8 mouse cellular contexts compared by ENCODE assay signal in genomic region chr17:74265156-74265505, GRCm38 (mm10). TPM values are rescaled to one million over a fixed set of nuclear protein-coding genes. Genes with fewer than 3 reads are reported as not detected.
DNase-seq lines count a peak whose midpoint lies in the region; ATAC-seq and TF ChIP-seq lines count a peak whose summit lies in the region.

No protein-coding gene starts in this region.

- no peaks in the 10 kb centered on the region for H3K4me1 ChIP-seq in cerebellum, adult 2 months (ENCODE audit: control insufficient read depth, insufficient read depth, low read length)
- H3K4me1 ChIP-seq in brown adipose tissue, adult 24 weeks (ENCODE audit: control insufficient read depth, insufficient read depth, insufficient read length, low read length), result peaks cover 11% of the 10 kb centered on the region
- peaks cover 23% of the 10 kb centered on the region for H3K4me1 ChIP-seq in heart, embryonic 15.5 days (replicated peaks)
- peaks cover 39% of the 10 kb centered on the region for H3K4me1 ChIP-seq in liver, embryonic 16.5 days (ENCODE audit: control insufficient read depth, low read depth, low read length)

- WGBS in cerebellum, adult 2 months, result 51% methylated on average over 5 of the region's 5 CpGs
- WGBS in heart, embryonic 15.5 days, result 11% methylated on average over 5 of the region's 5 CpGs
- 36% methylated on average over 5 of the region's 5 CpGs for WGBS in liver, embryonic 16.5 days (ENCODE audit: insufficient replicate concordance)

- no peak for DNase-seq in cerebellum, adult 2 months
- no peak for DNase-seq in spleen, adult 18-20 months
- DNase-seq in ovary, postnatal 36 days (ENCODE audit: low spot score), result no peak

- H3K9me3 ChIP-seq in heart, embryonic 15.5 days (replicated peaks), result no peaks in the 10 kb centered on the region
- H3K9me3 ChIP-seq in liver, embryonic 16.5 days (replicated peaks; ENCODE audit: control insufficient read depth, low read length), result peaks cover 6% of the 10 kb centered on the region

- H3K4me2 ChIP-seq in heart, embryonic 15.5 days, result no peak overlapping the region
- H3K4me2 ChIP-seq in liver, embryonic 16.5 days (ENCODE audit: low read depth, low read length), result no peak overlapping the region

- no peak overlapping the region for H3K4me3 ChIP-seq in cerebellum, adult 2 months (replicated peaks; ENCODE audit: insufficient read depth, low read depth, low read length)
- no peak overlapping the region for H3K4me3 ChIP-seq in brown adipose tissue, adult 24 weeks (ENCODE audit: insufficient read depth, low read depth, low read length)
- no peak overlapping the region for H3K4me3 ChIP-seq in heart, embryonic 15.5 days
- no peak overlapping the region for H3K4me3 ChIP-seq in liver, embryonic 16.5 days (ENCODE audit: low read depth, low read length)

- peak; percentile 15; the same call in 1 of the 2 replicates for ATAC-seq in cerebellum, adult (ENCODE audit: insufficient number of reproducible peaks, low FRiP score, low TSS enrichment)
- no peak; the same call in 1 of the 2 replicates for ATAC-seq in heart, embryonic 15.5 days (replicated peaks; ENCODE audit: insufficient number of reproducible peaks, insufficient read depth, low FRiP score, low read depth)
- ATAC-seq in liver, embryonic 16.5 days (ENCODE audit: low read depth), result no peak
- ATAC-seq in erythroid progenitor cell, adult 5-6 weeks (replicated peaks; ENCODE audit: low FRiP score, poor library complexity, severe bottlenecking), result no peak

- TF ChIP-seq POLR2A in cerebellum, adult 2 months (IDR thresholded peaks at IDR 0.05; ENCODE audit: borderline replicate concordance, insufficient read depth, low read length), result no peak

- H3K27ac ChIP-seq in cerebellum, adult 2 months (ENCODE audit: insufficient read depth, low read length), result no peak overlapping the region
- H3K27ac ChIP-seq in brown adipose tissue, adult 24 weeks (replicated peaks; ENCODE audit: low read depth, low read length), result peak overlapping the region; percentile 43; the same call in 1 of the 2 replicates
- H3K27ac ChIP-seq in heart, embryonic 15.5 days, result peak overlapping the region; percentile 65
- peak overlapping the region; percentile 27 for H3K27ac ChIP-seq in liver, embryonic 16.5 days (ENCODE audit: low read length)

- no peaks in the 10 kb centered on the region for H3K36me3 ChIP-seq in heart, embryonic 15.5 days
- H3K36me3 ChIP-seq in liver, embryonic 16.5 days (ENCODE audit: control insufficient read depth, insufficient read depth), result no peaks in the 10 kb centered on the region; the same call in 1 of the 2 replicates

- TF ChIP-seq CTCF in cerebellum, adult 2 months (IDR thresholded peaks at IDR 0.05; ENCODE audit: borderline replicate concordance, insufficient read depth, low read depth, low read length), result no peak

- H3K9ac ChIP-seq in heart, embryonic 15.5 days, result no peak overlapping the region
- H3K9ac ChIP-seq in liver, embryonic 16.5 days (ENCODE audit: low read depth, low read length), result no peak overlapping the region

- no peaks in the 10 kb centered on the region for H3K27me3 ChIP-seq in cerebellum, adult 2 months (ENCODE audit: control insufficient read depth, insufficient read depth, low read length)
- no peaks in the 10 kb centered on the region for H3K27me3 ChIP-seq in heart, embryonic 15.5 days
- no peaks in the 10 kb centered on the region for H3K27me3 ChIP-seq in liver, embryonic 16.5 days (ENCODE audit: control insufficient read depth, insufficient read depth, low read depth, low read length)

RNA-seq across cellular contexts. Expression of gene Memo1, which starts 30.2 kb away (rescaled TPM):
- 32.8 and 33.0 TPM in 2 replicates for polyA plus RNA-seq in cerebellum, adult 2 months (2012; rRNA removed)
- 81.4 and 105 TPM in 2 replicates for polyA plus RNA-seq in brown adipose tissue, adult 24 weeks (2012; ENCODE audit: insufficient read depth, insufficient read length, missing spikeins)
- polyA plus RNA-seq in heart, embryonic 15.5 days (2015; fragmentation: Nextera tagmentation; extraction: Ambion mirVana), result 59.8 and 64.1 TPM in 2 replicates
- polyA plus RNA-seq in liver, embryonic 16.5 days (2015; fragmentation: Nextera tagmentation; extraction: Ambion mirVana), result 82.5 and 86.5 TPM in 2 replicates
- 208 and 242 TPM in 2 replicates for total RNA-seq in erythroid progenitor cell, adult 5-6 weeks (2015; ENCODE audit: low replicate concordance)
- 378 and 387 TPM in 2 replicates for total RNA-seq in erythroid progenitor cell, adult 5-6 weeks (2017; ENCODE audit: low replicate concordance)

RNA-seq across cellular contexts. Expression of gene Dpy30, which starts 58.6 kb away (rescaled TPM):
- polyA plus RNA-seq in cerebellum, adult 2 months (2012; rRNA removed), result 81.3 and 91.6 TPM in 2 replicates
- 86.6 and 132 TPM in 2 replicates for polyA plus RNA-seq in brown adipose tissue, adult 24 weeks (2012; ENCODE audit: insufficient read depth, insufficient read length, missing spikeins)
- polyA plus RNA-seq in heart, embryonic 15.5 days (2015; fragmentation: Nextera tagmentation; extraction: Ambion mirVana), result 156 and 195 TPM in 2 replicates
- polyA plus RNA-seq in liver, embryonic 16.5 days (2015; fragmentation: Nextera tagmentation; extraction: Ambion mirVana), result 91.7 and 107 TPM in 2 replicates
- total RNA-seq in erythroid progenitor cell, adult 5-6 weeks (2015; ENCODE audit: low replicate concordance), result 93.5 and 116 TPM in 2 replicates
- 44.4 and 50.9 TPM in 2 replicates for total RNA-seq in erythroid progenitor cell, adult 5-6 weeks (2017; ENCODE audit: low replicate concordance)
